ENCODE assay signal across 12 mouse cellular contexts in genomic region chr5:138090271-138090670, GRCm38 (mm10). TPM values are rescaled to one million over a fixed set of nuclear protein-coding genes. Genes with fewer than 3 reads are reported as not detected.
A peak's percentile ranks its signal among the peaks of the same experiment; 100 is the strongest.
DNase-seq lines count a peak whose midpoint lies in the region; ATAC-seq and TF ChIP-seq lines count a peak whose summit lies in the region.
"Had no signal": no experiment of that assay in that cellular context is flagged by ENCODE, and none has a peak within 500 bp of the region (broad histone marks: within the 10 kb centered on the region; RNA-seq: fewer than 3 reads in every experiment).

No protein-coding gene starts in this region.

- DNase-seq in kidney, adult 2 months: peak; percentile 37
- DNase-seq in kidney, adult 11 months: no peak
- DNase-seq in CH12.LX (ENCODE audit: extremely low read depth): peak; percentile 25
- peak; percentile 41 for DNase-seq in NIH3T3 (ENCODE audit: low read depth)
- no peak for DNase-seq in adrenal gland, adult (ENCODE audit: inconsistent age in 2 of 2, low spot score in 1 of 2)
- DNase-seq: cerebellum, adult 18-20 months; gastrocnemius, postnatal 36 days had no signal

- TF ChIP-seq EP300 in CH12.LX (IDR thresholded peaks at IDR 0.05; ENCODE audit: low read length): no peak

- H3K9me3 ChIP-seq in CH12.LX (replicated peaks; ENCODE audit: low read length): no peaks in the 10 kb centered on the region
- no peaks in the 10 kb centered on the region for H3K9me3 ChIP-seq in liver, embryonic 16.5 days (replicated peaks; ENCODE audit: control insufficient read depth, low read length)
- H3K9me3 ChIP-seq in forebrain, embryonic 12.5 days: no peaks in the 10 kb centered on the region
- H3K9me3 ChIP-seq: stomach, embryonic 15.5 days had no signal

- peak; percentile 48 for TF ChIP-seq CTCF in kidney, adult 2 months (conservative IDR thresholded peaks at IDR 0.05; ENCODE audit: insufficient read depth, insufficient read length, low read depth, low read length)
- peak in 1 of 2 experiments; percentile 51; a peak in 2 of 4 replicates for TF ChIP-seq CTCF in CH12.LX (conservative IDR thresholded peaks at IDR 0.05 in 1 of 2, IDR thresholded peaks at IDR 0.05 in 1 of 2; ENCODE audit: low read depth in 2 of 2, low read length in 2 of 2)

- no peak overlapping the region; the same call in 1 of the 2 replicates for H3K27ac ChIP-seq in kidney, adult 2 months (ENCODE audit: insufficient read depth, low read depth, low read length)
- no peak overlapping the region for H3K27ac ChIP-seq in CH12.LX (ENCODE audit: insufficient read depth, low read depth)
- no peak overlapping the region for H3K27ac ChIP-seq in liver, embryonic 16.5 days (ENCODE audit: low read length)
- no peak overlapping the region for H3K27ac ChIP-seq in forebrain, embryonic 12.5 days
- H3K27ac ChIP-seq: stomach, embryonic 15.5 days had no signal

- H3K36me3 ChIP-seq in kidney, adult 2 months (ENCODE audit: control insufficient read depth, insufficient read depth, low read length): peaks cover 4% of the 10 kb centered on the region
- peaks cover 28 to 65% of the 10 kb centered on the region in 2 experiments for H3K36me3 ChIP-seq in CH12.LX (replicated peaks in 1 of 2; ENCODE audit: control insufficient read depth in 1 of 2, insufficient read depth in 1 of 2, low read length in 1 of 2)
- H3K36me3 ChIP-seq in liver, embryonic 16.5 days (ENCODE audit: control insufficient read depth, insufficient read depth): peaks cover 10% of the 10 kb centered on the region; the same call in 1 of the 2 replicates
- H3K36me3 ChIP-seq in forebrain, embryonic 12.5 days (replicated peaks): peaks cover 43% of the 10 kb centered on the region

- peaks cover 51% of the 10 kb centered on the region for H3K79me2 ChIP-seq in CH12.LX (replicated peaks; ENCODE audit: control insufficient read depth, extremely low read depth, insufficient read depth, poor library complexity, severe bottlenecking)

- in situ Hi-C loops in CH12.LX (cut with MboI; ENCODE audit: low pct_ligation_motif_present, low pct_unique_long_range_greater_than_20kb, low sequenced_read_pairs): no loop called here

- no peak for ATAC-seq in liver, embryonic 16.5 days (ENCODE audit: low read depth)
- no peak for ATAC-seq in forebrain, embryonic 12.5 days (ENCODE audit: low FRiP score)

- peaks cover 15% of the 10 kb centered on the region for H3K4me1 ChIP-seq in kidney, adult 2 months (ENCODE audit: control insufficient read depth, insufficient read depth, low read length)
- H3K4me1 ChIP-seq in CH12.LX (ENCODE audit: control insufficient read depth in 1 of 2, insufficient read depth in 2 of 2): peaks cover 0 to 33% of the 10 kb centered on the region in 2 experiments; a peak in 2 of 4 replicates
- H3K4me1 ChIP-seq in liver, embryonic 16.5 days (ENCODE audit: control insufficient read depth, low read depth, low read length): peaks cover 27% of the 10 kb centered on the region
- peaks cover 26% of the 10 kb centered on the region for H3K4me1 ChIP-seq in forebrain, embryonic 12.5 days
- H3K4me1 ChIP-seq: stomach, embryonic 15.5 days had no signal

- no peak overlapping the region for H3K9ac ChIP-seq in CH12.LX (ENCODE audit: insufficient read depth, low read depth)
- no peak overlapping the region for H3K9ac ChIP-seq in liver, embryonic 16.5 days (ENCODE audit: low read depth, low read length)
- H3K9ac ChIP-seq in forebrain, embryonic 12.5 days: no peak overlapping the region
- H3K9ac ChIP-seq: stomach, embryonic 15.5 days had no signal

- no peak overlapping the region for H3K4me3 ChIP-seq in kidney, adult 2 months (ENCODE audit: insufficient read depth, low read depth, low read length)
- H3K4me3 ChIP-seq in CH12.LX (replicated peaks in 1 of 3; ENCODE audit: low read depth in 2 of 3, low read length in 2 of 3, poor library complexity in 1 of 3): no peak overlapping the region
- H3K4me3 ChIP-seq in liver, embryonic 16.5 days (ENCODE audit: low read depth, low read length): no peak overlapping the region
- H3K4me3 ChIP-seq in forebrain, embryonic 12.5 days (replicated peaks): no peak overlapping the region
- H3K4me3 ChIP-seq: stomach, embryonic 15.5 days had no signal

- TF ChIP-seq POLR2A in kidney, adult 2 months (IDR thresholded peaks at IDR 0.05; ENCODE audit: low read depth, low read length): no peak
- no peak for TF ChIP-seq POLR2A in CH12.LX (IDR thresholded peaks at IDR 0.05; ENCODE audit: low read depth, low read length)

- dilution Hi-C loops in CH12.LX (cut with MboI; ENCODE audit: extremely low pct_ligation_motif_present, extremely low pct_unique_long_range_greater_than_20kb, low sequenced_read_pairs): no loop called here

- no peak; the same call in 1 of the 2 replicates for TF ChIP-seq RAD21 in CH12.LX (IDR thresholded peaks at IDR 0.05; ENCODE audit: low read depth, low read length)

- H3K4me2 ChIP-seq in CH12.LX (ENCODE audit: insufficient read depth, low read depth, poor library complexity, severe bottlenecking): no peak overlapping the region
- H3K4me2 ChIP-seq in liver, embryonic 16.5 days (ENCODE audit: low read depth, low read length): 0 out of 2 replicates have a peak overlapping the region, but pooled peaks have one; percentile 12
- no peak overlapping the region for H3K4me2 ChIP-seq in forebrain, embryonic 12.5 days
- H3K4me2 ChIP-seq: stomach, embryonic 15.5 days had no signal

- H3K27me3 ChIP-seq in kidney, adult 2 months (replicated peaks; ENCODE audit: control insufficient read depth, insufficient read depth, low read length): no peaks in the 10 kb centered on the region
- no peaks in the 10 kb centered on the region for H3K27me3 ChIP-seq in CH12.LX (replicated peaks)
- no peaks in the 10 kb centered on the region for H3K27me3 ChIP-seq in liver, embryonic 16.5 days (ENCODE audit: control insufficient read depth, insufficient read depth, low read depth, low read length)
- H3K27me3 ChIP-seq in forebrain, embryonic 12.5 days: no peaks in the 10 kb centered on the region
- H3K27me3 ChIP-seq: stomach, embryonic 15.5 days had no signal

- 54% methylated on average over 3 of the region's 3 CpGs for WGBS in kidney, adult 2 months
- WGBS in liver, embryonic 16.5 days (ENCODE audit: insufficient replicate concordance): 64% methylated on average over 3 of the region's 3 CpGs
- WGBS in forebrain, embryonic 12.5 days: 80% methylated on average over 3 of the region's 3 CpGs

TF ChIP-seq in CH12.LX, 34 proteins besides CTCF, POLR2A, EP300 and RAD21:
- TF ChIP-seq NRF1 (IDR thresholded peaks at IDR 0.05; ENCODE audit: low read depth, low read length) (no peak), SMC3 (IDR thresholded peaks at IDR 0.05; ENCODE audit: low read depth, low read length) (no peak), JUND (conservative IDR thresholded peaks at IDR 0.05; ENCODE audit: low read depth, low read length) (no peak), ZNF384 (IDR thresholded peaks at IDR 0.05; ENCODE audit: low read depth, low read length) (peak; percentile 86), ELF1 (IDR thresholded peaks at IDR 0.05; ENCODE audit: low read depth, low read length) (no peak), HCFC1 (IDR thresholded peaks at IDR 0.05; ENCODE audit: low read depth, low read length) (no peak), TBP (conservative IDR thresholded peaks at IDR 0.05; ENCODE audit: low read depth, low read length) (no peak), NELFE (IDR thresholded peaks at IDR 0.05; ENCODE audit: low read depth, low read length) (no peak), POLR2AphosphoS2 (IDR thresholded peaks at IDR 0.05; ENCODE audit: low read depth, low read length) (no peak)

RNA-seq across cellular contexts. Expression of gene Zkscan1, which starts 5.4 kb away (rescaled TPM):
- polyA plus RNA-seq in kidney, adult 2 months (2012; rRNA removed): 8.3 and 10.2 TPM in 2 replicates
- total RNA-seq in CH12.LX (2012; rRNA removed): 9.5 and 10.5 TPM in 2 replicates
- 10.7 and 12.0 TPM in 2 replicates for total RNA-seq in CH12.LX (2014; rRNA removed)
- polyA plus RNA-seq in CH12.LX (2012; ENCODE audit: insufficient read length, low read depth): 8.9 and 9.2 TPM in 2 replicates
- 3.9 and 4.4 TPM in 2 replicates for polyA plus RNA-seq in liver, embryonic 16.5 days (2015; fragmentation: Nextera tagmentation; extraction: Ambion mirVana)
- polyA plus RNA-seq in forebrain, embryonic 12.5 days (2016; fragmentation: Nextera tagmentation; extraction: Ambion mirVana): 36.2 and 39.4 TPM in 2 replicates

RNA-seq across cellular contexts. Expression of gene Zscan21, which starts 26.4 kb away (rescaled TPM):
- polyA plus RNA-seq in kidney, adult 2 months (2012; rRNA removed): 9.8 and 10.9 TPM in 2 replicates
- total RNA-seq in CH12.LX (2012; rRNA removed) (9.0 and 10.8 TPM in 2 replicates), CH12.LX (2014; rRNA removed) (9.0 and 9.6 TPM in 2 replicates)
- 12.1 and 13.6 TPM in 2 replicates for polyA plus RNA-seq in CH12.LX (2012; ENCODE audit: insufficient read length, low read depth)
- polyA plus RNA-seq in liver, embryonic 16.5 days (2015; fragmentation: Nextera tagmentation; extraction: Ambion mirVana): 14.6 and 15.1 TPM in 2 replicates
- polyA plus RNA-seq in forebrain, embryonic 12.5 days (2016; fragmentation: Nextera tagmentation; extraction: Ambion mirVana): 101 and 103 TPM in 2 replicates

RNA-seq across cellular contexts. Expression of gene Smok3c, which starts 37.3 kb away (rescaled TPM):
- polyA plus RNA-seq in kidney, adult 2 months (2012; rRNA removed): not detected in 2 replicates
- total RNA-seq in CH12.LX (2012; rRNA removed) (not detected in 2 replicates), CH12.LX (2014; rRNA removed) (not detected in 2 replicates)
- not detected in 2 replicates for polyA plus RNA-seq in CH12.LX (2012; ENCODE audit: insufficient read length, low read depth)
- not detected in 2 replicates for polyA plus RNA-seq in liver, embryonic 16.5 days (2015; fragmentation: Nextera tagmentation; extraction: Ambion mirVana)
- not detected in 2 replicates for polyA plus RNA-seq in forebrain, embryonic 12.5 days (2016; fragmentation: Nextera tagmentation; extraction: Ambion mirVana)
- total RNA-seq: gastrocnemius, postnatal 36 days; left cerebral cortex, postnatal 10 days had no signal
- polyA plus RNA-seq: neural tube, embryonic 11.5 days; stomach, embryonic 15.5 days had no signal

Comparison
In these comparisons a context has a peak if more than half of its experiments do, and no peak if none do; other contexts are left out.
1. DNase-seq: peak in kidney, adult 2 months (single experiment), CH12.LX (single experiment) and NIH3T3 (single experiment); none in kidney, adult 11 months (single experiment) and adrenal gland, adult (0 of 2).